Mouse (Mus musculus) hematopoietic stem cell, adult 5-6 weeks (primary cell): ENCODE measurements around the gene Camta1. TPM values are rescaled to one million over a fixed set of nuclear protein-coding genes. Genes with fewer than 3 reads are reported as not detected.
A peak's percentile ranks its signal among the peaks of the same experiment; 100 is the strongest.

Experiments used
- ATAC-seq, 2 experiments: fragments of 125-278 bp in 1 of 2; replicated peaks in 1 of 2; 2 replicates each; pipeline ENCODE4 v1.8.0; 2016 to 2017; ENCODE audit warnings: inconsistent platforms in 2 of 2, mild to moderate bottlenecking in 2 of 2, moderate number of reproducible peaks in 2 of 2, low read depth in 1 of 2, moderate TSS enrichment in 1 of 2; ENCODE audit not compliant: low FRiP score in 2 of 2, poor library complexity in 2 of 2, severe bottlenecking in 2 of 2, insufficient read depth in 1 of 2, low TSS enrichment in 1 of 2
- total RNA-seq: library from RNA; stranded (forward); fragments of 172-1452, 232-1000 nt; gene quantifications from 2 replicates; pipeline ENCODE4 v1.2.3, GENCODE M21; 2017

Camta1 gene
- total RNA-seq, 1 experiment from 2014 or later = 11.6 TPM

DNA sequence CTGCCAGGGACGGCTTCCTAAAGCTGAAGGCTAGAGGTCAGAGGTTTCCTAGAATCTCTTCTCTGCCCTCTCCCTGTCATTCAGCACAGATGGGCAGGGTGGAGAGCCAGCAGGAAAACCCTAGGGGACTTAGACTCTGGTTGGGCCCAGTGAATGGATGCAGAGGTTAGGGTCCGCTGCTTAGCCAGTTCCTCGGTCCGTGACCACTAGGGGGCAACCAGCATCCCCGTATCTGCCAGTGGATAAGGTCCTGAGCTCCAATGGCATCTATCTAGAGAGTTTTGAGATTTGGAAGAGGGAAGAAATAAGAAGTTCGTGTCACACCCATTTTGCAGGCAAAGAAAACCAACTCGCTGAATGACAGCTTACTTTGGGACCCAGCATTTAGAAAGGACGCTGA, 251.4 kb downstream of the Camta1 start:
- ATAC-seq = peak; percentile 42 to 74; a peak in 3 of 4 replicates

- ATAC-seq = peak in 1 of 2 experiments; percentile 63; a peak in 1 of 4 replicates
These were observed 256.8 kb downstream of the Camta1 start for GRCm38 (mm10) chr4:151604907-151605306.

GRCm38 (mm10) chr4:151604481-151604880, 257.2 kb downstream of the Camta1 start:
- ATAC-seq = peak; percentile 90 to 91

DNA sequence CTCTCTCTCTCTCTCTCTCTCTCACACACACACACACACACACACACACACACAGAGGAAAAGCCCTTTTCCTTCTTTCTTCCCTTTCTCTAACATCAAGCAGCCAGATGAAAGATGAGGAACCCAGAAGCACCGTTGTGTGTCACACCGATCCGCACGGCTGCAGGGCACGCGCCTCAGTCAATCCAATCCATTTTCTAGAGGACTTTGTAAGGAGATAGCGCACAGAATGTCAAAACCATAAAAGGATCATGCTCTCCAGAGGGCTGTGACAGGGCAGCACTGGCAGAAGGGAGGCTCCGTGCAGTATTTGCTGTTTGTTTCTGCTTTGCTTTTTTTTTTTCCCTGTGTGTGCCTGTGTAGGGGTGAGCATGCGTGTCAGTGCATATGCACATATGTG, 258.1 kb downstream of the Camta1 start:
- no peak for ATAC-seq

GRCm38 (mm10) chr4:151595116-151595515, 266.6 kb downstream of the Camta1 start:
- no peak for ATAC-seq

GRCm38 (mm10) chr4:151593042-151593441, 268.6 kb downstream of the Camta1 start:
- ATAC-seq = no peak

DNA sequence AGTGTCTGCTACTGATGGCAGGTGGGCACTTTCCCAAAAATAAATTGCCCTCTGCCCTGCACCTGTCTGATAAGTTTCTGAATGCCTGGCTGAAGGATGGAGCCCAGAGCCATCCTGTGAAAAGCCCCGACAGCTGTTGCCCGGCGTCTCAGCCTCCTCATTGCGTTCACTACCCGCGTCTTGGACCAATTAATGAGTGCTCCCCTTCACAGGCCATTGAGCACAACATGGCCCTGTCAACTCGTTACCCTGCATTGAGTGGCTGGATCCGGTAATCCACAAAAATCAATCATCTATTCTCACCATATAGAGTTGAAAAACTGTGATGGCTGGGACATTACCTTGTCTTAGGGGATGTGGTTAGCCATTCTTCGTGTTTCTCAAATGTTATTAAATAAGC, 275.6 kb downstream of the Camta1 start:
- ATAC-seq = no peak

DNA sequence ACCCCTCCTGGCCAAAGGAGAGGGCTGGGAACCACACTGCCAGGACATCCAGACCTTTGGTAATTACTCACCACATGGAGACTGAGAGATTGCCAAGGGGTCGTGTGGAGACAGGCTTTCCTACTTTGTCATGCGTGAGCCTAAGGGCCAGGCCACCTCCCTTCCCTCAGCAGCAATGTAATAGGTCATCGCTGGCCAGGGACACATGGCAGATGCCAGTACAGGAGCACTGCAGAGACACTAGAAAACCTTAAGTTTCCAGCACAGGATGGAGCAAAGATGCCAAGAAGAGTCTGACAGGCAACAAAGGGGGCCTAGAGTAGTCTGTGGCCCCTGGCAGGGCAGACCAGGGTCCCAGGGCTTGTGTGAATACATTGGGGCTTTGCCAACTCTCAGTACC, 283.7 kb downstream of the Camta1 start:
- ATAC-seq = no peak

- ATAC-seq = no peak
These were observed 285.2 kb downstream of the Camta1 start for GRCm38 (mm10) chr4:151576291-151577108.

- no peak for ATAC-seq
These were observed 289.0 kb downstream of the Camta1 start for GRCm38 (mm10) chr4:151572716-151573115.

- ATAC-seq = no peak
These were observed 292.1 kb downstream of the Camta1 start for GRCm38 (mm10) chr4:151569586-151569985.

GRCm38 (mm10) chr4:151568887-151569286, 292.8 kb downstream of the Camta1 start:
- no peak for ATAC-seq

- ATAC-seq = no peak
These were observed 294.6 kb downstream of the Camta1 start for GRCm38 (mm10) chr4:151567105-151567504.

- no peak for ATAC-seq
These were observed 306.2 kb downstream of the Camta1 start for GRCm38 (mm10) chr4:151555505-151555904.

GRCm38 (mm10) chr4:151549523-151549922, 312.2 kb downstream of the Camta1 start:
- ATAC-seq = no peak

GRCm38 (mm10) chr4:151545452-151545851, 316.2 kb downstream of the Camta1 start:
- no peak for ATAC-seq

DNA sequence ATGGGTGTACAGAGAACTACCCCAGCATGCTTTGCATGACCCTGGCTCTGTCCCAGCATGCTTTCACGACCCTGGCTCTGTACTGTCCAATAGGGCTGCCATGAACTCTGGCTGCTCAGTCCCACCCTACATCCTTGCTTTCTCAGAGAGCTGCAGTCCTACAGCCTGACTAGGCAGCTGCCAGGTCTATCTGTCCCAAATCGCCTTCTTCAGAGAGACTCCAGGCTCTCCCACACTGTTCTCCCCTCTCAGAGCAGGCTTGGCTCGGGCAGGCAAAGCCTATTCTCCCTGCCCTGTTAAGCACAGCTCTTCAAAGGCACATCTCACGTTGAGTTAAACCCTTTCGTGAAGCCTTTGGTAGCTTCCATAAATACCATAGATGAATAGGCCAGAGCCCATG, 317.5 kb downstream of the Camta1 start:
- ATAC-seq = no peak

- ATAC-seq = no peak
These were observed 321.1 kb downstream of the Camta1 start for GRCm38 (mm10) chr4:151540546-151540945.

DNA sequence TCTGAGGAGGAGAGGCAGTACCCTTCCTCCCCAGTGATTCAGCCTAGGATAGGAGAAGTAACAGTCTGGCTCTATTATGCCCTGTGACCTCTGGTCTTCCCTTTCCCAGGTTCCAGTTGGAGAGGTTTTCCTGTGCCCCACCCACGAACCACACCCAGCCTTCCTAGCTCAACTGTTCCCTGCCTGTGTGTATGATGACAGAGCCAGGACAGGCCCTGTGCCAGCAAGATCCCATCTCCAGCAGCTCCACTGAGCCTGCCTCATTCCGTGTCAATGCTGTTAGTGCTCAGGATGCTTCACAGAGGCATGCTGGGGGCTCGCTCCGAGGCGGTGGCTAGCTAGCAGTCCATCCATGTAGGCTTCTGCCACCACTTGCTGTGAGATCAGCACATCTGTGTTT, 321.8 kb downstream of the Camta1 start:
- no peak for ATAC-seq
